Mouse (Mus musculus) gastrocnemius, postnatal 4 days (tissue): Measurements from ENCODE around the gene Srcin1. TPM values are rescaled to one million over a fixed set of nuclear protein-coding genes. Genes with fewer than 3 reads are reported as not detected.

Experiments used
- DNase-seq, 2 experiments: peaks; one replicate each; pipeline ENCODE4 v3.0.0; 2021 to 2022; ENCODE audit warnings: low spot score in 2 of 2, mixed read lengths in 2 of 2
- total RNA-seq, 2 experiments: library from RNA; stranded (reverse); gene quantifications; 2 replicates each; pipeline ENCODE4 v1.2.3; 2021

The Srcin1 gene
- total RNA-seq, 2 experiments from 2014 or later = 1.3 to 1.7 TPM

GRCm38 (mm10) chr11:97468639-97469287 lies 107.2 kb downstream of the Srcin1 start:
- peak; percentile 79 to 89 for DNase-seq

- no peak for DNase-seq
Observed at GRCm38 (mm10) chr11:97466444-97467160, 109.4 kb downstream of the Srcin1 start.

DNA sequence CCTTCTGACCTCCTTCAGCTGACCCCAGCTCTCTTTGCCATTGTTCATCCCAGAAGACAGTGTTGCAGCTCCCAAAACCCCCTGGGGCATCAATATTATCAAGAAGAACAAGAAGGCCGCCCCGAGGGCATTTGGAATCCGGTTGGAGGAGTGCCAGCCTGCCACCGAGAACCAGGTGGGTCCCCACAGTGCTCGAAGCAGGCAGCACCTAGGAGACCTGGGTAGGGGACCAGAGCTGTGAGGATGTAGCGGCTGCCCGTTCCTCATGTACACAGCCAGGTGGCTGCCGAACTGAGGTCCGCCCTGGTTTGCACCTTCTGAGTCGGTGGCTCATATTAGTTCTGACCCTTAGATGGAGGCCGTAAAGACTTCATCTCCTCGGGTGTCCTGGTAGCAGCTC lies 110.0 kb downstream of the Srcin1 start:
- DNase-seq = no peak

GRCm38 (mm10) chr11:97463991-97464390 lies 112.0 kb downstream of the Srcin1 start:
- DNase-seq = no peak

DNA sequence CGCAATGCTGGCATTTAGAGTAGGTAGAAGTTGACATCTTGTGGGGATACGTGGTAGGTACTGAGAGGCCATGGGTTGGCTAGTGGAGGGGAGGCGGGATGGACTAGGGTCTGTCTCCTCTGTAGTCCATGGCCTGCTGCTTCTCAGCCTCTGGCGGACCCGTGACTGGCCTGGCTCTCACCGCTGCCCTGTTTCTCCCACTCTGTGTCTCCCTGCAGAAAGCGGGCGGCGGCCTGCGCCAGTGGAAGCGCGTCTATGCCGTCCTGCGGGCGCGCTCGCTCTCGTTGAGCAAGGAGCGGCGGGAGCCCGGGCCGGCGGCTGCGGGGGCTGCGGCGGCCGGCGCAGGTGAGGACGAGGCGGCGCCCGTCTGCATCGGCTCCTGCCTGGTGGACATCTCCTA lies 112.8 kb downstream of the Srcin1 start:
- DNase-seq = no peak

DNA sequence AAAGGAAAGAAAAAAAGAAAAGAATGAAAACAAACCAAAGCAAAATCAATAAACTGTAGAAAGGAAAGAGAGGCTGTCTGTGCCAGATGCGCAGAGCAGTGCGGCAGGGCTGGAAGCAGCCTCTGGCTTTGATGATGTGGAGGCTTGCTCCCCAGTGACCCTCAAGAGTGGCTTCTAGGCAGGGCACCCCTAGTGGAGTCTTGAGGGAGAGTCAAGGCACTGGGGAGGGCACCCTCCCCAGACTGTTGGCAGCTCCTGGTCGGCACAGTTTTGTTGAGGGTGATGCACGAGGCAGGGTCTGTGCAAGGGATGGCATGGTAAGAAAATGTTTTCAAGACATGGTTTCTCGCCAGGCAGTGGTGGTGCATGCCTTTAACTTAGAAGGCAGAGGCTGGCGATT lies 113.4 kb downstream of the Srcin1 start:
- DNase-seq = no peak

DNA sequence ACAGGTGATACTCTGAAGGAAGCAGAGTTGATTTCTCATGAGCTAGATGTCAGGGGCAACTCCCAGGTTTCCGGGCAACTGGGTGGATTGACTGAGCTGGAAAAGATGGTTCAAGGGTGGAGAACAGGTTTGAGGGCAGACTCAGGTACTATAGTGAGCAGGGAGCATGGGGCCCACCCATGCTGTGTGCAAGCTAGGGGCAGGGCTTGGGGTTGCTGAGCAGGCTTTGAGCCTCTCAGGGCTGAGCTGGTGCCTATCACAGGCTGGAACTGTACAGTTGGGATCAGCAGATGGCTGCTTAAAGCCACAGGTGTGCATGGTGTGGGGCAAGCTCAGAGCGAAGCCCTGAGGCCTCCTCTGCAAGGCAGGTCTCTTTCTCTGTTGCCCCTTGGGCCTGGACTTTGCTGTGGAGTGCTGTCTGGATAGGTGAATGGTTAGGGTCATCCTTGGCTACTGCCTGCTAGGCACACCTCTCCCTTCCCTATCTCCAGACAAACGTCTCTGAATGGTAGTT lies 114.6 kb downstream of the Srcin1 start:
- no peak for DNase-seq

Other genes with a start within 250 kb of the Srcin1 start
- under 1 TPM; 0.22 to 0.29 TPM for gene Gpr179, start 224.1 kb downstream of the Srcin1 start, total RNA-seq
- gene Socs7, start 213.6 kb downstream of the Srcin1 start, total RNA-seq = 10 to 100 TPM; 33.4 to 34.5 TPM
- 10 to 100 TPM; 29.9 to 30.9 TPM for gene Arhgap23, start 160.7 kb downstream of the Srcin1 start, total RNA-seq
- not detected for gene 4933428G20Rik, start 75.8 kb downstream of the Srcin1 start, total RNA-seq
- under 1 TPM; 0.47 to 0.76 TPM for gene Epop, start 53.5 kb upstream of the Srcin1 start, total RNA-seq
- 10 to 100 TPM; 30.8 to 32.1 TPM for gene Mllt6, start 87.2 kb upstream of the Srcin1 start, total RNA-seq
- gene Cisd3, start 109.6 kb upstream of the Srcin1 start, total RNA-seq = 10 to 100 TPM; 65.5 to 72.0 TPM
- 10 to 100 TPM; 27.3 to 33.0 TPM for gene Pcgf2, start 124.3 kb upstream of the Srcin1 start, total RNA-seq
- gene Psmb3, start 127.2 kb upstream of the Srcin1 start, total RNA-seq = 100 to 1,000 TPM; 203 to 227 TPM
- gene Pip4k2b, start 168.5 kb upstream of the Srcin1 start, total RNA-seq = 10 to 100 TPM; 62.7 to 64.2 TPM
- 10 to 100 TPM; 13.4 to 13.5 TPM for gene Cwc25, start 190.4 kb upstream of the Srcin1 start, total RNA-seq
- not detected for gene 1700001P01Rik, start 199.7 kb upstream of the Srcin1 start, total RNA-seq
- 100 to 1,000 TPM; 976 to 983 TPM for gene Rpl23, start 206.3 kb upstream of the Srcin1 start, total RNA-seq
- 10 to 100 TPM; 82.0 to 99.0 TPM for gene Lasp1, start 222.8 kb upstream of the Srcin1 start, total RNA-seq